Mouse (Mus musculus) CH12.LX (cell line): ENCODE measurements around the gene Pdcl2. TPM values are rescaled to one million over a fixed set of nuclear protein-coding genes. Genes with fewer than 3 reads are reported as not detected.

ENCODE experiments used
- DNase-seq: peaks from one replicate; pipeline ENCODE4 v3.0.0-alpha.2; 2013; ENCODE audit errors: extremely low read depth
- H3K27ac ChIP-seq: 2 replicates; pipeline ENCODE4 v1.5.1; 2012; ENCODE audit warnings: low read depth, mild to moderate bottlenecking, control low read depth, moderate library complexity; ENCODE audit not compliant: insufficient read depth
- H3K27me3 ChIP-seq: replicated peaks from 2 replicates; pipeline ENCODE3; 2012; ENCODE audit warnings: inconsistent platforms
- H3K36me3 ChIP-seq, 2 experiments: replicated peaks in 1 of 2; 2 replicates each; pipeline versions ENCODE3 to v1.6.1; 2012; ENCODE audit warnings: inconsistent platforms in 1 of 2, low read length in 1 of 2, mild to moderate bottlenecking in 1 of 2, mixed read lengths in 1 of 2, moderate library complexity in 1 of 2; ENCODE audit not compliant: control insufficient read depth in 1 of 2, insufficient read depth in 1 of 2
- H3K4me1 ChIP-seq, 2 experiments: 2 replicates each; pipeline ENCODE4 v1.6.1; 2012; ENCODE audit warnings: inconsistent platforms in 1 of 2, moderate library complexity in 1 of 2; ENCODE audit not compliant: insufficient read depth in 2 of 2, control insufficient read depth in 1 of 2
- H3K4me2 ChIP-seq: 2 replicates; pipeline ENCODE4 v1.6.1; 2012; ENCODE audit warnings: low read depth, mild to moderate bottlenecking, control low read depth; ENCODE audit not compliant: poor library complexity, insufficient read depth, severe bottlenecking
- H3K4me3 ChIP-seq, 3 experiments: fragments of 150-350 bp in 1 of 3; sonication (generic) in 1 of 3; replicated peaks in 1 of 3; 2 replicates each; pipeline versions ENCODE3 to v1.5.1; 2011 to 2012; ENCODE audit warnings: low read depth in 2 of 3, low read length in 2 of 3, mild to moderate bottlenecking in 2 of 3, moderate library complexity in 2 of 3, control low read depth in 1 of 3, improper control_type of control experiment in 1 of 3, inconsistent platforms in 1 of 3, mixed read lengths in 1 of 3; ENCODE audit not compliant: poor library complexity in 1 of 3
- H3K79me2 ChIP-seq: replicated peaks from 2 replicates; pipeline ENCODE4 v1.6.1; 2012; ENCODE audit warnings: mild to moderate bottlenecking, moderate library complexity; ENCODE audit not compliant: control insufficient read depth, poor library complexity, insufficient read depth, severe bottlenecking; ENCODE audit errors: extremely low read depth
- H3K9ac ChIP-seq: 2 replicates; pipeline ENCODE4 v1.6.1; 2012; ENCODE audit warnings: low read depth, mild to moderate bottlenecking, control low read depth, moderate library complexity; ENCODE audit not compliant: insufficient read depth
- H3K9me3 ChIP-seq: replicated peaks from 2 replicates; pipeline ENCODE3; 2012; ENCODE audit warnings: low read length, inconsistent platforms, mixed read lengths
- BHLHE40 ChIP-seq: IDR thresholded peaks from 2 replicates; pipeline ENCODE4 v1.6.1; 2011; ENCODE audit warnings: mild to moderate bottlenecking, low read depth, low read length, improper control_type of control experiment
- CHD1 ChIP-seq: IDR thresholded peaks from 2 replicates; pipeline ENCODE4 v1.6.1; 2012; ENCODE audit warnings: low read depth, low read length, improper control_type of control experiment, inconsistent platforms
- CTCF ChIP-seq, 2 experiments: IDR thresholded peaks in 1 of 2; conservative IDR thresholded peaks in 1 of 2; 2 replicates each; pipeline ENCODE4 v1.5.1; 2011 to 2012; ENCODE audit warnings: low read depth in 2 of 2, low read length in 2 of 2, improper control_type of control experiment in 1 of 2, inconsistent platforms in 1 of 2, mild to moderate bottlenecking in 1 of 2, moderate library complexity in 1 of 2
- E2F4 ChIP-seq: IDR thresholded peaks from 2 replicates; pipeline ENCODE4 v1.6.1; 2011; ENCODE audit warnings: low read depth, low read length, improper control_type of control experiment; ENCODE audit not compliant: insufficient replicate concordance
- EP300 ChIP-seq: IDR thresholded peaks from 2 replicates; pipeline ENCODE4 v1.6.1; 2011; ENCODE audit warnings: low read length, improper control_type of control experiment
- GABPA ChIP-seq: IDR thresholded peaks from 2 replicates; pipeline ENCODE4 v1.6.1; 2012; ENCODE audit warnings: low read depth, low read length, improper control_type of control experiment, inconsistent platforms; ENCODE audit not compliant: insufficient replicate concordance
- IRF4 ChIP-seq: IDR thresholded peaks from 2 replicates; pipeline ENCODE4 v1.6.1; 2014; ENCODE audit warnings: low read depth, mild to moderate bottlenecking, inconsistent platforms, low read length, improper control_type of control experiment
- KAT2A ChIP-seq: IDR thresholded peaks from 2 replicates; pipeline ENCODE4 v1.6.1; 2012; ENCODE audit warnings: low read length, improper control_type of control experiment, inconsistent platforms; ENCODE audit not compliant: insufficient replicate concordance
- MAX ChIP-seq: IDR thresholded peaks from 2 replicates; pipeline ENCODE4 v1.6.1; 2011; ENCODE audit warnings: low read length, improper control_type of control experiment
- MYC ChIP-seq: IDR thresholded peaks from 2 replicates; pipeline ENCODE4 v1.6.1; 2011; ENCODE audit warnings: low read depth, mild to moderate bottlenecking, improper control_type of control experiment, low read length
- POLR2AphosphoS2 ChIP-seq: IDR thresholded peaks from 2 replicates; pipeline ENCODE4 v1.6.1; 2011; ENCODE audit warnings: low read depth, low read length, improper control_type of control experiment
- RAD21 ChIP-seq: IDR thresholded peaks from 2 replicates; pipeline ENCODE4 v1.6.1; 2011; ENCODE audit warnings: low read depth, mild to moderate bottlenecking, low read length, improper control_type of control experiment, moderate library complexity
- SMC3 ChIP-seq: IDR thresholded peaks from 2 replicates; pipeline ENCODE4 v1.6.1; 2011; ENCODE audit warnings: low read depth, low read length, improper control_type of control experiment
- TBP ChIP-seq: conservative IDR thresholded peaks from 2 replicates; pipeline ENCODE4 v1.6.1; 2011; ENCODE audit warnings: low read depth, low read length, improper control_type of control experiment
- USF2 ChIP-seq: conservative IDR thresholded peaks from 2 replicates; pipeline ENCODE4 v1.6.1; 2011; ENCODE audit warnings: low read depth, low read length, improper control_type of control experiment
- ZC3H11A ChIP-seq: IDR thresholded peaks from 2 replicates; pipeline ENCODE4 v1.6.1; 2012; ENCODE audit warnings: low read depth, mild to moderate bottlenecking, inconsistent platforms, low read length, improper control_type of control experiment
- ZNF384 ChIP-seq: IDR thresholded peaks from 2 replicates; pipeline ENCODE4 v1.6.1; 2012; ENCODE audit warnings: low read depth, low read length, improper control_type of control experiment, inconsistent platforms
- dilution Hi-C: fragments of 300-500 bp; cut with MboI; formaldehyde crosslinking; loops from 2 replicates; pipeline ENCODE4 v1.14.3; 2020; ENCODE audit warnings: low sequenced_read_pairs; ENCODE audit not compliant: extremely low pct_unique_long_range_greater_than_20kb, extremely low pct_ligation_motif_present
- in situ Hi-C: fragments of 300-500 bp; cut with MboI; formaldehyde crosslinking; loops from 3 replicates; pipeline ENCODE4 v1.14.3; 2019; ENCODE audit warnings: low sequenced_read_pairs, low pct_ligation_motif_present, low pct_unique_long_range_greater_than_20kb, mixed read lengths
- polyA plus RNA-seq: library from polyadenylated mRNA; unstranded; fragments of >175 nt; gene quantifications from 2 replicates; pipeline ENCODE4 v1.2.1, GENCODE M21; 2012; ENCODE audit warnings: low read depth; ENCODE audit not compliant: insufficient read length
- total RNA-seq, 2 experiments: library from RNA; depleted of rRNA; stranded (reverse); fragments of 300-350 nt in 1 of 2; fragments of >200 nt in 1 of 2; gene quantifications; 2 replicates each; pipeline ENCODE4 v1.2.3; 2012 to 2014

Gene Pdcl2
- total and polyA plus RNA-seq, 3 experiments: not detected

GRCm38 (mm10) chr5:76288256-76288655, 42.7 kb downstream of the Pdcl2 start:
- no peak for TF ChIP-seq ZC3H11A
- TF ChIP-seq BHLHE40: no peak
- TF ChIP-seq USF2: no peak
- TF ChIP-seq GABPA: no peak
- TF ChIP-seq SMC3: no peak
- no peak for TF ChIP-seq TBP
- H3K4me1 ChIP-seq: peaks cover 0 to 18% of the 10 kb centered on the region in 2 experiments; a peak in 2 of 4 replicates
- no peak overlapping the region for H3K4me2 ChIP-seq
- dilution Hi-C loops (no loop called here), in situ Hi-C loops (no loop called here)
- no peaks in the 10 kb centered on the region for H3K27me3 ChIP-seq
- DNase-seq: no peak
- H3K4me3 ChIP-seq: no peak overlapping the region
- H3K9ac ChIP-seq: no peak overlapping the region
- H3K79me2 ChIP-seq: peaks cover 10% of the 10 kb centered on the region; the same call in 1 of the 2 replicates
- H3K36me3 ChIP-seq: peaks cover 0 to 19% of the 10 kb centered on the region in 2 experiments
- H3K27ac ChIP-seq: no peak overlapping the region
- H3K9me3 ChIP-seq: no peaks in the 10 kb centered on the region

GRCm38 (mm10) chr5:76287062-76287461, 43.9 kb downstream of the Pdcl2 start:
- Histone ChIP-seq H3K4me1 (peaks cover 0 to 18% of the 10 kb centered on the region in 2 experiments; a peak in 2 of 4 replicates), H3K9ac (no peak overlapping the region), H3K79me2 (peaks cover 7% of the 10 kb centered on the region; the same call in 1 of the 2 replicates), H3K4me2 (no peak overlapping the region), H3K9me3 (no peaks in the 10 kb centered on the region), H3K27me3 (no peaks in the 10 kb centered on the region), H3K36me3 (peaks cover 0 to 22% of the 10 kb centered on the region in 2 experiments), H3K27ac (no peak overlapping the region), H3K4me3 (no peak overlapping the region)
- in situ Hi-C loops (no loop called here), dilution Hi-C loops (no loop called here)
- DNase-seq: no peak
- TF ChIP-seq CTCF (conservative IDR thresholded peaks at IDR 0.05 in 1 of 2, IDR thresholded peaks at IDR 0.05 in 1 of 2; ENCODE audit: low read depth in 2 of 2, low read length in 2 of 2): peak in 1 of 2 experiments; percentile 58; a peak in 2 of 4 replicates
- TF ChIP-seq E2F4: no peak
- peak; percentile 42 for TF ChIP-seq RAD21
- TF ChIP-seq MYC: no peak
- TF ChIP-seq SMC3: peak; percentile 35

GRCm38 (mm10) chr5:76285699-76286098, 45.3 kb downstream of the Pdcl2 start:
- no peak for DNase-seq
- Histone ChIP-seq H3K4me3 (no peak overlapping the region), H3K36me3 (peaks cover 0 to 26% of the 10 kb centered on the region in 2 experiments), H3K4me1 (peaks cover 0 to 18% of the 10 kb centered on the region in 2 experiments; a peak in 2 of 4 replicates), H3K9ac (no peak overlapping the region), H3K27me3 (no peaks in the 10 kb centered on the region), H3K4me2 (no peak overlapping the region), H3K79me2 (peaks cover 6% of the 10 kb centered on the region; the same call in 1 of the 2 replicates), H3K27ac (no peak overlapping the region), H3K9me3 (no peaks in the 10 kb centered on the region)
- dilution Hi-C loops (no loop called here), in situ Hi-C loops (no loop called here)
- TF ChIP-seq IRF4 (no peak), CTCF (conservative IDR thresholded peaks at IDR 0.05 in 1 of 2, IDR thresholded peaks at IDR 0.05 in 1 of 2; ENCODE audit: low read depth in 2 of 2, low read length in 2 of 2) (no peak), ZC3H11A (no peak), ZNF384 (no peak), EP300 (no peak), MAX (no peak), KAT2A (no peak), E2F4 (no peak), POLR2AphosphoS2 (no peak), SMC3 (no peak), CHD1 (no peak)
